Mouse (Mus musculus): ENCODE data around the gene Fmnl3.
"Not testable (repeated sequence)": the region's sequence is repeated elsewhere in the genome, so short reads cannot be mapped to it uniquely, and the experiment has no call there.

The Fmnl3 gene

GRCm38 (mm10) chr15:99386796-99387195 is 16.5 kb upstream of the Fmnl3 start:
- no peak for DNase-seq

- not testable (repeated sequence) for DNase-seq
Observed at GRCm38 (mm10) chr15:99386110-99386509, 15.8 kb upstream of the Fmnl3 start.

GRCm38 (mm10) chr15:99384071-99384470 is 13.8 kb upstream of the Fmnl3 start:
- DNase-seq, result no peak

GRCm38 (mm10) chr15:99382893-99383292 is 12.6 kb upstream of the Fmnl3 start:
- DNase-seq, result no peak

GRCm38 (mm10) chr15:99376240-99376639 is 6.0 kb upstream of the Fmnl3 start:
- no peak for DNase-seq

- no peak for DNase-seq
Observed at GRCm38 (mm10) chr15:99375581-99375980, 5.3 kb upstream of the Fmnl3 start.

GRCm38 (mm10) chr15:99375036-99375435 is 4.8 kb upstream of the Fmnl3 start:
- DNase-seq, result no peak

GRCm38 (mm10) chr15:99372761-99373160 is 2.5 kb upstream of the Fmnl3 start:
- no peak for DNase-seq

GRCm38 (mm10) chr15:99371526-99372340 is 1.5 kb upstream of the Fmnl3 start:
- DNase-seq, result no peak

GRCm38 (mm10) chr15:99369391-99370171 is 701 bp downstream of the Fmnl3 start:
- DNase-seq, result peak; percentile 40 to 46

GRCm38 (mm10) chr15:99368583-99369266 is 1.6 kb downstream of the Fmnl3 start:
- DNase-seq, result no peak

- no peak for DNase-seq
Observed at GRCm38 (mm10) chr15:99364921-99365320, 5.4 kb downstream of the Fmnl3 start.

GRCm38 (mm10) chr15:99364022-99364530 is 6.2 kb downstream of the Fmnl3 start:
- DNase-seq, result no peak

GRCm38 (mm10) chr15:99358952-99359351 is 11.3 kb downstream of the Fmnl3 start:
- no peak for DNase-seq

- DNase-seq, result no peak
Observed at GRCm38 (mm10) chr15:99356462-99356861, 13.8 kb downstream of the Fmnl3 start.

- DNase-seq, result no peak
Observed at GRCm38 (mm10) chr15:99355660-99356059, 14.6 kb downstream of the Fmnl3 start.

GRCm38 (mm10) chr15:99352306-99352705 is 18.0 kb downstream of the Fmnl3 start:
- DNase-seq, result no peak

- DNase-seq, result no peak
Observed at GRCm38 (mm10) chr15:99351610-99352009, 18.7 kb downstream of the Fmnl3 start.

GRCm38 (mm10) chr15:99344961-99345360 is 25.3 kb downstream of the Fmnl3 start:
- no peak for DNase-seq

- DNase-seq, result no peak
Observed at GRCm38 (mm10) chr15:99344148-99344870, 26.0 kb downstream of the Fmnl3 start.

GRCm38 (mm10) chr15:99343414-99344147 is 26.7 kb downstream of the Fmnl3 start:
- DNase-seq, result peak; percentile 31 to 42
